Mouse (Mus musculus): ENCODE results near the gene Akirin2.
"Not testable (repeated sequence)": the region's sequence is repeated elsewhere in the genome, so short reads cannot be mapped to it uniquely, and the experiment has no call there.

Gene Akirin2

DNA sequence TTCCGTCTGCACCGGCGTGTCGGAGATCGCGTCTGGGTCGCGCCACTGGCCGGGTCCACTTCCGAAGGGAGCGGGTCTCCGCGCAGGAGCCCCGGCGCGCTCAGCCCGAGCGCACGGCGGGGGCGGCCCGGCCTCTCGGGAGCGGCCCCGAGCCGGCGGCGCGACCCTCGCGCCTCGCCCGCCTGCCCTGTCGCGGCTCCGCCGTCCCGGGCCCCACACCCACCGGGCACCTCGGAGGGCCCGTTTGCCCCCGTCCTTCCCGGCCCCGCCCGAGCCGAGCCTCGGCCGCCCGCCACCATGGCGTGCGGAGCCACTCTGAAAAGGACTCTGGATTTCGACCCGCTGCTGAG, at the start of gene Akirin2:
Gene Akirin2, plus strand, starts transcription at position 190 of the 350 bp plus-strand sequence.
- DNase-seq: no peak

- DNase-seq: no peak
These were observed 40.4 kb upstream of the Akirin2 start for GRCm38 (mm10) chr4:34510305-34510704.

GRCm38 (mm10) chr4:34522846-34523245, 27.9 kb upstream of the Akirin2 start:
- DNase-seq: peak; percentile 75

GRCm38 (mm10) chr4:34523586-34523985, 27.2 kb upstream of the Akirin2 start:
- no peak for DNase-seq

GRCm38 (mm10) chr4:34526771-34527170, 24.0 kb upstream of the Akirin2 start:
- DNase-seq: no peak

GRCm38 (mm10) chr4:34528430-34529100, 22.2 kb upstream of the Akirin2 start:
- no peak for DNase-seq

GRCm38 (mm10) chr4:34529379-34529778, 21.4 kb upstream of the Akirin2 start:
- DNase-seq: no peak

- DNase-seq: no peak
These were observed 20.8 kb upstream of the Akirin2 start for GRCm38 (mm10) chr4:34529941-34530340.

- peak; percentile 98 for DNase-seq
These were observed 573 bp upstream of the Akirin2 start for GRCm38 (mm10) chr4:34549981-34550747.

GRCm38 (mm10) chr4:34551098-34551809, 517 bp downstream of the Akirin2 start:
- peak; percentile 34 for DNase-seq

- DNase-seq: no peak
These were observed 1.2 kb downstream of the Akirin2 start for GRCm38 (mm10) chr4:34551966-34552365.

- DNase-seq: no peak
These were observed 3.9 kb downstream of the Akirin2 start for GRCm38 (mm10) chr4:34554596-34554995.

GRCm38 (mm10) chr4:34555604-34556003, 4.9 kb downstream of the Akirin2 start:
- DNase-seq: no peak

DNA sequence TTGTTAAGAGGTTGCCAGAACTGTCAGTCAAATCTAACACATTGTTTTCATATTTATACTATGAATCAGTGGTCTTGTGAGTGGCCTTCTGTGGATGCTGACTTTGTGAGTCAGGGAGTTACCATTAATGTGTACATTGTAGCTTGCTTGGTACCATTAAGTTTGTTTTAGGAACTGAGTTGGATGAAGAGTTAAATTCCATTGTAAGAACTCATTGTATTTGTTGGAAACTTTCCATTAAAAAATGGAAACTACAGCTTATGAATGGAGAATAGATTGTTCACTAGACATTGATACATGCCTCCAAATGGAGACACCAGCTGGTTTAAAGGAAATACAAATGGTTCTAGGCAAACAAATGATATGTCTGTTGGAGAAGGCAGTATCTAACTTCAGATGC, 5.4 kb downstream of the Akirin2 start:
- no peak for DNase-seq

DNA sequence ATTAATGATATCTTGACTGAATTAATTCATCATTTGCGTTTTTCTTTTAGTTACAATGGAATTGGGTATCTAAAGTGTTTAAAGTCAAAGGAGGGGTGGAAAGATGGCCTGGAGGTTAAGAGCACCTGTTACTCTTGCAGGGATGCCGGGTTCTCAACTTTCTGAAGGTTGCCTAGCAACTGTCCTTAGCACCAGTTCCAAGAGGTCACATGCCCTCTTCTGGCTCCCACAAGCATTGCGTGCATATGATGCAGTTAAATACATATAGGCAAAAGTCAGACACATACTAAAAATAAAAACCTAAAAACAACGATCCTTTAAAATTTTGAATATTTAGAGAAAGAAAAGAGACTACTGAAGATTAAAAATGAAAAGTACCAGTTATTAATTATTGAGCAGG, 10.2 kb downstream of the Akirin2 start:
- no peak for DNase-seq

- no peak for DNase-seq
These were observed 15.5 kb downstream of the Akirin2 start for GRCm38 (mm10) chr4:34566226-34566625.

DNA sequence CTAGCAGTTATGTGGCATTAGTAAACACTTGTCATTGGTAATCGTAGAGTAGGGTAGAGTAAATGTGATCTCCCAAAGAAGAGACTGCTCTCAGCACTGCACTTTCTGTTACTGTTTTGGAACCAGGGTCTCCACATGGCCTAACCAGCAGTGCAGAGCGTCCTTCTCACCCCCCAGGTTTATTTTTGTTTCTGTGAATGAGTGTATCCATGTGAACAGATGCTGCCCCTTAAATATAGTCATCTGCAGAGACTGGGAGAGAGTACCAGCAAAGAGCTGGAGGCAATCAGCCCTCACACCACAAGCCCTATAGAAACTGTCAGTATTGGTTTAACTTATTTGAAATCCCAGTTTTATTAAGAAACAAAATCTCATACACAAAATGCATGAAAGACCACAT, 22.1 kb downstream of the Akirin2 start:
- peak; percentile 31 for DNase-seq

DNA sequence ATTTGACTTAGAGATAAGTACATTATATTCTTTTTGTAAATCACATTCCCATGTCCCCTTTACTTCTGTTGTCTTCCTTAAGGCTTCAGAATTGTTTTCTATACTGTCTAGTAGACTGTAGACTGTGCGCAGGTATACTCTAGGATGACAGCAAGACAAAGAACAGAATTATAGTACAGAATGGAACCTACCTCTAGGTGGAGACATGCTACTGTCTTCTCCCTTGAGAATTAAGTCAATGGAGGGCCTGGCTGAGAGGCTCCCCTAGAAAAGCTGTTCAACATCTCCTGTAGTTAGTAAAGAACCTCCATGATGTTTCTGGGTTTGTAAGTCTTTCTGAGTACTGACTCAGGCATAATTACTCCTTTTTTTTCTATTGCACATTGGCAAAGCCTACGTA, 26.3 kb downstream of the Akirin2 start:
- DNase-seq: no peak

DNA sequence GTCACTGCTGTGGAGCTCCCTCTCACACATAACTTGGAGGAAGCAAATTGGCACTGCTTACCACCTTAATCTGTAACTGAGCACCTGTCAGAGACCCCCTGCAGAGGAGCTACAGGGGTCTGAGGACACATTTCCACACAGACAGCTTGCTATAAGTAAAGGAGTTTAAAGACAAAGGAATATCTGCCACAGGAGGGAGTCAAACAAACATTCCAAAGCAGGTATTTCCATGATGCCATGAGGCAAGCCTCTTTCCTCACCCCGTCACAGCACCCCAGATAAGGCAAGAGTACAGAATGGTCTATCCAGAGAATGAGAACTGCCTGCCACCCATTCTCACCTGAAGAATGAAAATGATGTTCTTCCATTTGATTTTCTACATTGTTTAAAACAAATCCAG, 28.5 kb downstream of the Akirin2 start:
- no peak for DNase-seq

GRCm38 (mm10) chr4:34581489-34581888, 30.8 kb downstream of the Akirin2 start:
- not testable (repeated sequence) for DNase-seq

DNA sequence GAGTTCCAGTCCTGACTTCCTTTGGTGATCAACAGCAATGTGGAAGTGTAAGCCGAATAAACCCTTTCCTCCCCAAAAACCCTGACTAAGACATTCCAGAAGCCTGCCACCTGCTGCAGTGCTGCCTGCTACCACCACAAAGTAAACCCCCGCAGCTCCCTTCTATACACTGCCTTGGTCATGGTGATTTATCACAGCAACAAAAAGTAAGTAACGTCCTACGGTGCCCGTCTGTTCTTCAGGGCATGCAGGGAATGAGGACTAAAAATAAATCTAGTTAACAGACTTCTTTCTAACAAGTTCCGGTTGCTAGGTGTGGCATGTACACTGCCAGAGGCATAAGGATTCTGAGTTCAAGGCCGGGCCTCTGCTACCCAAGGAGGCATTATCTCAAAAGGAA, 31.3 kb downstream of the Akirin2 start:
- DNase-seq: peak; percentile 55

DNA sequence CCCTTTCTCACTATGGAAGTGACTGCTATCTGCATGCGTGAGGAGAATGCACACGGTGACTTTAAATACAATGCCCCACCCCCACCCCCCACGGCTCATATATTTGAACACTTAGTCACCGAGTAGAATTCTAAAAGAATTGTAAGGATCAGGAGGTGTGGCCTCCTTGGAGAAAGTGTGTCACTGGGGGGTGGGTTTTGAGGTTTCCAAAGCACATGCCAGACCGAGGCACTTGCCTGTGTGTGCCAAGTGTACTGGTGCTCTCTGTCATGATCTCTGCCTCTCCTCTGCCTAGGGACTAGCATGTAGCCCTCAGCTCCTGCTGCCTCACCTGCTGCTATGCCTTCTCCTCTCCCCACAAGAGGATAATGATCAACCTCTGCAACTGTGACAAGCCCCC, 31.7 kb downstream of the Akirin2 start:
- DNase-seq: no peak

- DNase-seq: no peak
These were observed 32.7 kb downstream of the Akirin2 start for GRCm38 (mm10) chr4:34583427-34583826.
